Mouse (Mus musculus): ENCODE results near the gene Rtl1. TPM values are rescaled to one million over a fixed set of nuclear protein-coding genes. Genes with fewer than 3 reads are reported as not detected.
A peak's percentile ranks its signal among the peaks of the same experiment; 100 is the strongest.

The Rtl1 gene
- polyA plus RNA-seq, 1 experiment from 2014 or later, result 1.0 TPM

DNA sequence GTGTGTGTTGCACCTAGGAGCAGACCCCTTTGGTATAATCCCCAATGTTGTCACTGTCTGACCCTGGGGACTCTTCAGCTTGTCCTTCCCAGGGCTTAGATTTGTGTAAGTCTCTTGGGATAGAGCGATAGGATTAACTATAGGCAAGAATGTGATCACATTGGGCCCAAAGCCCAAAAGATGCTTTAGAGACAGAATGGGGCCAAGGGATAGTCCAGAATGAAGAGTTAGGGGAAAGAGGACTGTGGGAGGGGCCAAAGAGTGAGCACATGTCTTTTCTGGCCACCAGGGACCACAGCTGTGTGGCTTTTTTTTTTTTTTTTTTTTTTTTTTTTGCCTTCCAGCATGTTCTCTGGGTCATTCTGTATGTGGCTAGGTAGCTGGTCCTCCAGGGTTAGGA is 46.6 kb downstream of the Rtl1 start:
- WGBS, result 84% methylated on average over 1 of the region's 1 CpGs
- no peak for ATAC-seq (ENCODE audit: low read depth)
- H3K36me3 ChIP-seq (ENCODE audit: control insufficient read depth, insufficient read depth, low read length), result peaks cover 6% of the 10 kb centered on the region; the same call in 1 of the 2 replicates
- no peak overlapping the region for H3K9ac ChIP-seq (ENCODE audit: low read length)
- H3K4me3 ChIP-seq (ENCODE audit: low read length), result no peak overlapping the region
- H3K4me2 ChIP-seq (ENCODE audit: low read depth, low read length), result no peak overlapping the region
- no peaks in the 10 kb centered on the region for H3K9me3 ChIP-seq (ENCODE audit: control insufficient read depth, low read length)
- H3K27me3 ChIP-seq (ENCODE audit: control insufficient read depth, insufficient read depth, low read depth, low read length), result no peaks in the 10 kb centered on the region
- no peaks in the 10 kb centered on the region for H3K4me1 ChIP-seq (replicated peaks; ENCODE audit: control insufficient read depth, insufficient read depth, low read length)
- no peak overlapping the region for H3K27ac ChIP-seq (ENCODE audit: low read length)

GRCm38 (mm10) chr12:109552754-109553525 is 47.2 kb downstream of the Rtl1 start:
- no peak overlapping the region for H3K4me2 ChIP-seq (ENCODE audit: low read depth, low read length)
- WGBS, result 68% methylated on average over 18 of the region's 18 CpGs

DNA sequence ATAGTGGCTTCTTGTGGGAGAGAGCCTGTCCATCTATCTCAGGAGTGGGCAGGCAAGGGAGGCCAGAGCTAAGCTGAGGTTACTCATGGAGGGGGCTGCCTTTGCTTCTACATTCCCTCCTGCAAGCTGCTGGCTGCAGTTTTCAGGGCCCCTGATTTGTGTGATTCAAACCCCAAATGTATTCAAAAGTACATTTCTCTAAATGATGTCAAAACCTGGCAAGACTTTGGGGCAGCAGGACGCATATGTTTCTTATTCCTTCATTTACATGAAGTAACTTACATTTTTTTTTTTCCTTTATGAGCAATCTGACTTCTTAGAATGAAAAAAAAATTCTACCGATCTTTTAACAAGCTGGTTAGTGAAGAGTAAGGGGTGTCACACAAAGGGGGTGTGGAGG is 48.4 kb downstream of the Rtl1 start:
- no peak overlapping the region for H3K27ac ChIP-seq (ENCODE audit: low read length)
- H3K4me2 ChIP-seq (ENCODE audit: low read depth, low read length), result no peak overlapping the region
- H3K27me3 ChIP-seq (ENCODE audit: control insufficient read depth, insufficient read depth, low read depth, low read length), result no peaks in the 10 kb centered on the region
- H3K36me3 ChIP-seq (ENCODE audit: control insufficient read depth, insufficient read depth, low read length), result 0 out of 2 replicates have a peak, but pooled peaks cover 6% of the 10 kb centered on the region
- ATAC-seq (ENCODE audit: low read depth), result no peak
- no peaks in the 10 kb centered on the region for H3K9me3 ChIP-seq (ENCODE audit: control insufficient read depth, low read length)
- peaks cover 8% of the 10 kb centered on the region; the same call in 1 of the 2 replicates for H3K4me1 ChIP-seq (replicated peaks; ENCODE audit: control insufficient read depth, insufficient read depth, low read length)
- no peak overlapping the region for H3K4me3 ChIP-seq (ENCODE audit: low read length)
- WGBS, result 77% methylated on average over 2 of the region's 2 CpGs
- no peak overlapping the region for H3K9ac ChIP-seq (ENCODE audit: low read length)

More at GRCm38 (mm10) chr12:109552754-109553525, 47.2 kb downstream of the Rtl1 start:
- Histone ChIP-seq H3K4me1 (replicated peaks; ENCODE audit: control insufficient read depth, insufficient read depth, low read length) (0 out of 2 replicates have a peak, but pooled peaks cover 3% of the 10 kb centered on the region), H3K9me3 (ENCODE audit: control insufficient read depth, low read length) (no peaks in the 10 kb centered on the region), H3K27ac (ENCODE audit: low read length) (no peak overlapping the region), H3K9ac (ENCODE audit: low read length) (no peak overlapping the region), H3K36me3 (ENCODE audit: control insufficient read depth, insufficient read depth, low read length) (0 out of 2 replicates have a peak, but pooled peaks cover 6% of the 10 kb centered on the region), H3K4me3 (ENCODE audit: low read length) (no peak overlapping the region), H3K27me3 (ENCODE audit: control insufficient read depth, insufficient read depth, low read depth, low read length) (no peaks in the 10 kb centered on the region)
- no peak for ATAC-seq (ENCODE audit: low read depth)

DNA sequence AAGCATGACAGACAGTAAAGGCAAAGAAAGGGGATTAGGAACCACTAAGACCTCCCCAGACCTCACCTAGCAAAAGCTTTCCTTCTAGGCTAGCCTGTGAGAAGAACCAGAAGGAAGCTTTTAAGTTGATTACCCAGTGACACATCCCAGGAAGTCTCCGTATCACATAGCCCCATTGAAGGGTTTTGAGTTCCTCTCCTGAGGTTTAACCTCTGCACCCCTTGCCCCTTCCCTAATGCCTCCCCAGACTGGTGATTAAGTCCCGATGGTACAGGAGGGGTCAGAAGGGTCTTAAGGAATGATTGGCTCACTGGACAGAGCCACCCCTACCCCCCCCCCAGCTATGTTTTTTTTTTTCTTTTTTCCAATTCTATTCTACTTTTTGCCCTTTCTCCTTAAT is 53.0 kb downstream of the Rtl1 start:
- no peaks in the 10 kb centered on the region for H3K27me3 ChIP-seq (ENCODE audit: control insufficient read depth, insufficient read depth, low read depth, low read length)
- no peak overlapping the region for H3K4me3 ChIP-seq (ENCODE audit: low read length)
- no peak for ATAC-seq (ENCODE audit: low read depth)
- H3K4me2 ChIP-seq (ENCODE audit: low read depth, low read length), result no peak overlapping the region
- 38% methylated on average over 2 of the region's 2 CpGs for WGBS
- peaks cover 7% of the 10 kb centered on the region for H3K9me3 ChIP-seq (ENCODE audit: control insufficient read depth, low read length)
- H3K4me1 ChIP-seq (replicated peaks; ENCODE audit: control insufficient read depth, insufficient read depth, low read length), result peaks cover 14% of the 10 kb centered on the region
- H3K27ac ChIP-seq (ENCODE audit: low read length), result 0 out of 2 replicates have a peak overlapping the region, but pooled peaks have one; percentile 36
- peaks cover 13% of the 10 kb centered on the region for H3K36me3 ChIP-seq (ENCODE audit: control insufficient read depth, insufficient read depth, low read length)
- no peak overlapping the region for H3K9ac ChIP-seq (ENCODE audit: low read length)

GRCm38 (mm10) chr12:109545875-109546732 is 54.0 kb downstream of the Rtl1 start:
- Histone ChIP-seq H3K4me3 (ENCODE audit: low read length) (no peak overlapping the region), H3K4me2 (ENCODE audit: low read depth, low read length) (no peak overlapping the region), H3K4me1 (replicated peaks; ENCODE audit: control insufficient read depth, insufficient read depth, low read length) (peaks cover 14% of the 10 kb centered on the region), H3K27me3 (ENCODE audit: control insufficient read depth, insufficient read depth, low read depth, low read length) (no peaks in the 10 kb centered on the region), H3K9me3 (ENCODE audit: control insufficient read depth, low read length) (peaks cover 14% of the 10 kb centered on the region), H3K9ac (ENCODE audit: low read length) (no peak overlapping the region), H3K36me3 (ENCODE audit: control insufficient read depth, insufficient read depth, low read length) (peaks cover 13% of the 10 kb centered on the region), H3K27ac (ENCODE audit: low read length) (0 out of 2 replicates have a peak overlapping the region, but pooled peaks have one; percentile 13)
- no peak for ATAC-seq (ENCODE audit: low read depth)
- WGBS, result 64% methylated on average over 30 of the region's 30 CpGs

DNA sequence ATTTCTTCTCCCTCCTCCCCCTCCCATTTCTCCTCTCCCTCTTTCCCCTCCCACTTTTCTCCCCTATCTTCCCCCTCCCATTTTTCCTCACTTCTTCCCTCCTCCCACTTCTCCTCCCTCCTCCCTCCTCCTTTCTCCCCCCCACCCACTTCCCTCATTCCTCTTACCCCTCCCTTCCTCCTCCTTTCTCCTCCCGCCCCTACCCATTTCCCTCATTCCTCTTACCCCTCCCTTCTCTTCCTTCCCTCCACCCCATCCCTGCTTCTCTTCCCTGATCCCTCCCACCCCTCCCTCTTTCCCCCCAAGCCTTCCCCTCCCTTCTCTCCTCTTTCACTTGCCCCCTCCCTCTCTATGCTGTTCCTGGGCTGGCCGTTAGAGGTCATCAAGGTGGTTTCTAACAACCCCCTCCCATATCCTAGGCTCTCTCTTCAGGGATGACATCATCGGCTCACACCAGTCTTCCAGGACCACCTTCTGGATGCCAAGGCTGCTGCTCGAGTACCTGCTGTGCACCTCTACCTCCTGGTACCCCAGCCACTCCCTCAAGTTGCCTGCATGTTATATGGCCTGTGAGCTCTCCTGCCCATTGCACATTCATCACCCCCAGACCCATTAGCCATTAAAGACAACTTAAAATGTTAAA is 56.7 kb downstream of the Rtl1 start:
- H3K4me1 ChIP-seq (replicated peaks; ENCODE audit: control insufficient read depth, insufficient read depth, low read length), result peaks cover 13% of the 10 kb centered on the region
- no peak overlapping the region for H3K4me3 ChIP-seq (ENCODE audit: low read length)
- H3K9ac ChIP-seq (ENCODE audit: low read length), result no peak overlapping the region
- H3K9me3 ChIP-seq (ENCODE audit: control insufficient read depth, low read length), result peaks cover 37% of the 10 kb centered on the region
- peaks cover 12% of the 10 kb centered on the region for H3K36me3 ChIP-seq (ENCODE audit: control insufficient read depth, insufficient read depth, low read length)
- no peak overlapping the region for H3K27ac ChIP-seq (ENCODE audit: low read length)
- WGBS, result 61% methylated on average over 4 of the region's 4 CpGs
- no peaks in the 10 kb centered on the region for H3K27me3 ChIP-seq (ENCODE audit: control insufficient read depth, insufficient read depth, low read depth, low read length)
- no peak for ATAC-seq (ENCODE audit: low read depth)
- no peak overlapping the region for H3K4me2 ChIP-seq (ENCODE audit: low read depth, low read length)

DNA sequence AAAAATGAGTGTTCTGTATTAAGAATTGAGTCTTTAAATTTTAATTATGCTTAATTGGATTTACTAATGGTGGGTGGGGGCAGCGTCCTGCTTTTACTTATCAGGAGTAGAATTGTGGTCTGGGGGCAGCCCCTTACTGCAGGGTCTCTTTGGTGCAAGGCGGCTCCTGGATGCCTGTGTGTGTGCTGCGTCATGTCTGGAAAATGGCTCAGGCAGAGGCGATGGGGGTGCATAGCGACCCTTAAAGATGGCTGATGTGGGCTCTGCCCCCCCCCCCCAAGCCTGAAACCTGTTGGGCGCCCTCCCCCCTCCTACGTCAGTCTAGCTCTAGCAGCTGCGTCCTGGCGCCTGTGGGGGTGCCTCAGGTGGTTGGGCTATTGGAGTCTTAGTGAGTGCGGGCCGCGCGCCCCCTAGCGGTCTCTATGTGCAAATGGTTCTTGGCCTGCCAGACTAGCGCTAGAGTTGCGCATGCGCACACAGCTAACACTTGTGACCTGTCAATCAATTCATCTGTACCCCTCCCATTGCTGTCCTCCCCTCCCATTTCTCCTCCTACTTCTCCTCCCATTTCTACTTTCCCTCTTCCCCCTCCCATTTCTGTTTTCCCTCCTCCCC is 57.4 kb downstream of the Rtl1 start:
- H3K27ac ChIP-seq (ENCODE audit: low read length), result no peak overlapping the region
- peak; percentile 66 for ATAC-seq (ENCODE audit: low read depth)
- H3K4me1 ChIP-seq (replicated peaks; ENCODE audit: control insufficient read depth, insufficient read depth, low read length), result peaks cover 10% of the 10 kb centered on the region
- peaks cover 43% of the 10 kb centered on the region for H3K9me3 ChIP-seq (ENCODE audit: control insufficient read depth, low read length)
- WGBS, result 46% methylated on average over 16 of the region's 17 CpGs
- H3K36me3 ChIP-seq (ENCODE audit: control insufficient read depth, insufficient read depth, low read length), result peaks cover 12% of the 10 kb centered on the region
- peak overlapping the region; percentile 54 for H3K4me3 ChIP-seq (ENCODE audit: low read length)
- H3K27me3 ChIP-seq (ENCODE audit: control insufficient read depth, insufficient read depth, low read depth, low read length), result no peaks in the 10 kb centered on the region
- H3K9ac ChIP-seq (ENCODE audit: low read length), result no peak overlapping the region
- peak overlapping the region; percentile 57 for H3K4me2 ChIP-seq (ENCODE audit: low read depth, low read length)

GRCm38 (mm10) chr12:109542011-109542410 is 58.1 kb downstream of the Rtl1 start:
- Histone ChIP-seq H3K4me3 (ENCODE audit: low read length) (peak overlapping the region; percentile 54), H3K4me1 (replicated peaks; ENCODE audit: control insufficient read depth, insufficient read depth, low read length) (peaks cover 6% of the 10 kb centered on the region), H3K27me3 (ENCODE audit: control insufficient read depth, insufficient read depth, low read depth, low read length) (no peaks in the 10 kb centered on the region), H3K36me3 (ENCODE audit: control insufficient read depth, insufficient read depth, low read length) (peaks cover 12% of the 10 kb centered on the region), H3K4me2 (ENCODE audit: low read depth, low read length) (peak overlapping the region; percentile 57), H3K9ac (ENCODE audit: low read length) (peak overlapping the region; percentile 70), H3K27ac (ENCODE audit: low read length) (peak overlapping the region; percentile 17; the same call in 1 of the 2 replicates), H3K9me3 (ENCODE audit: control insufficient read depth, low read length) (peaks cover 43% of the 10 kb centered on the region)
- 42% methylated on average over 14 of the region's 14 CpGs for WGBS
- ATAC-seq (ENCODE audit: low read depth), result no peak
